Mouse (Mus musculus) liver, embryonic 12.5 days (tissue): ENCODE data around the gene Inf2. TPM values are rescaled to one million over a fixed set of nuclear protein-coding genes. Genes with fewer than 3 reads are reported as not detected.

Experiments
- ATAC-seq: fragments of 200-750 bp; cut with Nextera tagmentation; 2 replicates; pipeline ENCODE4 v1.8.0; 2017; ENCODE audit warnings: moderate number of reproducible peaks, mild to moderate bottlenecking, moderate library complexity
- H3K27ac ChIP-seq: fragments of 300-500 bp; sonication (generic); 2 replicates; pipeline ENCODE4 v1.5.1; 2016; ENCODE audit warnings: mild to moderate bottlenecking
- H3K27me3 ChIP-seq: fragments of 300-500 bp; sonication (generic); replicated peaks from 2 replicates; pipeline ENCODE4 v1.6.1; 2016; ENCODE audit warnings: mild to moderate bottlenecking, moderate library complexity
- H3K36me3 ChIP-seq: fragments of 300-500 bp; sonication (generic); 2 replicates; pipeline ENCODE4 v1.6.1; 2016; ENCODE audit warnings: mild to moderate bottlenecking, moderate library complexity
- H3K4me1 ChIP-seq: fragments of 300-500 bp; sonication (generic); 2 replicates; pipeline ENCODE4 v1.6.1; 2016
- H3K4me2 ChIP-seq: fragments of 300-500 bp; sonication (generic); 2 replicates; pipeline ENCODE4 v1.6.1; 2016; ENCODE audit warnings: mild to moderate bottlenecking, moderate library complexity
- H3K4me3 ChIP-seq: fragments of 300-500 bp; sonication (generic); 2 replicates; pipeline ENCODE4 v1.5.1; 2016; ENCODE audit warnings: mild to moderate bottlenecking, moderate library complexity
- H3K9ac ChIP-seq: fragments of 300-500 bp; sonication (generic); 2 replicates; pipeline ENCODE4 v1.6.1; 2016; ENCODE audit warnings: mild to moderate bottlenecking, moderate library complexity
- H3K9me3 ChIP-seq: fragments of 300-500 bp; sonication (generic); replicated peaks from 2 replicates; pipeline ENCODE4 v1.6.1; 2016; ENCODE audit warnings: mild to moderate bottlenecking, moderate library complexity
- WGBS: fragments of 180-500 bp; shearing (Covaris S2); methylation state at CpG from one replicate; pipeline ENCODE4 v1.1.7; 2016; ENCODE audit not compliant: insufficient replicate concordance; 5-methylcytosine and 5-hydroxymethylcytosine counted together
- polyA plus RNA-seq: library from polyadenylated mRNA; unstranded; fragments of >200 nt; fragmentation: Nextera tagmentation; extraction: Ambion mirVana; gene quantifications from 2 replicates; pipeline ENCODE4 v1.2.1, GENCODE M21; 2016

Gene Inf2
- polyA plus RNA-seq, 1 experiment from 2014 or later, result 2.7 TPM

DNA sequence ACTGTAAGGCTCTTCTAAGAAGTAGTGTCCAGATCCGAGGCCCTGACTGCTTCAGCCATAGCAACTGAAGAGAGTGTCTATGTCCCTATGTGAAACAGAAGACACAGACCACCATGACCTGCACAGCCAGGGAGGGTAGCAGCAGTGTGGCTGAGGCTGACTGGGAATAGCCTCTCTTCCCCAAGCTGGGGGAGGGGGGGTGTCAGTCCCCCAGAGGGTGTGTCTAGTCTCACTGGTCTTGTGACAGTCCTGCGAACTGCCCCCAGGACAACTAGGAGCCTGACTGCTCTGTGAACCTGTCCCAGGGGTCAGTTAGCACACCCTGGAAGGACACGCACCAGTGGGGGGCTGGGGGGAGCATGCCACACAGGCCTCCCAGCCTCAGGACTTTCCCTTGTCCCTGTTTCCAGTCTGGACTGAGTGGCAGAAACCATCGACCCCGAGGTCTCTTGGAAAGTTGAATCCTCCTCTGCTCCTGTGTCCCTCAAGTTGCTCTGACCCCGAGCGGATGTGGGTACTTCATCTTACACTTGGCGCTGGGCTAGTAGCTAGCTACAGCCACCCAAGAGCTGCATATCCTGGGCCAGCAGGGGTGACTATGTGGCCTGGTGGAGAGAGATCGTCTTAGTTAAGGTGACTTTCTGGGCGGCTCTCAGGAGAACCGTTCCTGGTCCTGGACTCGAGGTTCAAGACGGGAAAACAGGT, 30.5 kb downstream of the Inf2 start:
- Histone ChIP-seq H3K36me3 (0 out of 2 replicates have a peak, but pooled peaks cover 5% of the 10 kb centered on the region), H3K9ac (peak overlapping the region; percentile 65; the same call in 1 of the 2 replicates), H3K4me2 (peak overlapping the region; percentile 80), H3K4me1 (peaks cover 62% of the 10 kb centered on the region), H3K27me3 (peaks cover 51% of the 10 kb centered on the region), H3K27ac (peak overlapping the region; percentile 26), H3K4me3 (peak overlapping the region; percentile 54), H3K9me3 (no peaks in the 10 kb centered on the region)
- peak; percentile 13; the same call in 1 of the 2 replicates for ATAC-seq
- WGBS, result 14% methylated on average over 13 of the region's 13 CpGs

- 0 out of 2 replicates have a peak, but pooled peaks cover 3% of the 10 kb centered on the region for H3K36me3 ChIP-seq
- peak within 1 kb of the TSS; percentile 26 for H3K27ac ChIP-seq
- H3K9me3 ChIP-seq, result no peaks in the 10 kb centered on the region
- under 1% methylated on average over 54 of the region's 56 CpGs for WGBS
- H3K4me1 ChIP-seq, result peaks cover 64% of the 10 kb centered on the region
- ATAC-seq, result peak; percentile 46
- peak within 1 kb of the TSS; percentile 80 for H3K4me2 ChIP-seq
- H3K9ac ChIP-seq, result peak within 1 kb of the TSS; percentile 65
- peak within 1 kb of the TSS; percentile 54 for H3K4me3 ChIP-seq
- peaks cover 51% of the 10 kb centered on the region for H3K27me3 ChIP-seq
These were observed 31.2 kb downstream of the Inf2 start, which contains the start of gene Adssl1 for GRCm38 (mm10) chr12:112619686-112620353. Gene Adssl1 (plus strand): TSS chr12:112620045.

DNA sequence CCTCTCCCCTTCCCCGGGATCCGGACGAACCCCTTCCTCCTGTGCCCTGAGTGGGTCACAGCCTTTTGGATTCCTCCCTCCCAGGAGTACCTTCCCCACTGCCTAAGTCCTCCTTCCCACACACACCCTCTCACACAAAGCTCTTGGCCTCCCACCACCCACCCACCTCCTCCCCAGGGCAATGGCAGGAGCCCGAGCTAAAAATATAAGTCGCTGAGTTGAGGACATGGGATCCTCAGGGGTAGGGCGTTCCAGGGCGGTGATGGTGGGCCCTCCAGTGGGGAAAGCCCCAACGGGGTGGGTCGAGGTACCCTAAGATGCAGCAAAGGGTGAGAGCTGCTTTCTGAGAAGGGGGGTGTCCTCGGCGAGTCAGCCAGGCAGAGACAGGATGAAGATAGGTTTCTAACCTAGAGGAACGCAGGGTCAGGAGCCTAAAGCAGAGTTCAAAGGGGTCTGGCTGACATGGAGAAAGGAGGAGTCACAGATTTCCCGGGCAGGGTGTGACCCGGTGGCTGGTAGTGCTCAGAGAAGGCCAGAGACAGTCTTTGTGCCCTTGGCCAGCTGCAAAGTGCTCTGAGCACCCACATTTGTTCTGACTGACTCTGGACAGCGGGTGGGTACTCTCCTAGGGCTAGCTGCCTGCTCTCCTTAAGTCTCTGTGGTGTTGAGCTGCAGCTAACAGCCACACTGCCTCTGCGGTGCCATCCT, 31.9 kb downstream of the Inf2 start:
- Histone ChIP-seq H3K4me3 (peak overlapping the region; percentile 54), H3K9me3 (no peaks in the 10 kb centered on the region), H3K4me1 (peaks cover 64% of the 10 kb centered on the region), H3K27me3 (peaks cover 51% of the 10 kb centered on the region), H3K9ac (peak overlapping the region; percentile 65), H3K4me2 (peak overlapping the region; percentile 80), H3K36me3 (no peaks in the 10 kb centered on the region), H3K27ac (no peak overlapping the region)
- ATAC-seq, result no peak
- 12% methylated on average over 16 of the region's 16 CpGs for WGBS

DNA sequence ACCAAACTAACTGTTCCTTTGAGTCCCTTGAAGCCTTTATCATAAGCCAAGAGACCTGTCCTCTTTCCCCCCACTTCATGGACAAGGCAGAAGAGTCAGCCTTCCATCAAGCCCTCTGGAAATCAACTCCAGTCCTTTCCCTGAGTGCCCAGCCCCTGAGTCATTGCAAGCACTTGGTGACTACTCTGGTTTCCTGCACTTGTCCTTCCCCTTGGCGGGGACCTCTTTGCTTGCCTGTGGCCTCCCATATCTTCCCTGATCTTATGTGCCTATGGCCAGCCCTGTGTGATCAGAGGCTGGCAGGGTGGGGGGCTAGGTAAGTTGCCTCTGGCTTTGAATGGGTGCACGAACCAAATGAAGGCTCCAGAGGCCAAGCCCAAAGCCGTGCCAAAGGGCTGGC, 33.3 kb downstream of the Inf2 start:
- no peak for ATAC-seq
- Histone ChIP-seq H3K27ac (no peak overlapping the region), H3K36me3 (no peaks in the 10 kb centered on the region), H3K9me3 (no peaks in the 10 kb centered on the region), H3K4me2 (no peak overlapping the region), H3K27me3 (peaks cover 51% of the 10 kb centered on the region), H3K4me3 (no peak overlapping the region), H3K4me1 (peaks cover 78% of the 10 kb centered on the region), H3K9ac (no peak overlapping the region)
- WGBS, result 45% methylated on average over 3 of the region's 3 CpGs

- peak; percentile 67 for ATAC-seq
- H3K4me1 ChIP-seq, result peaks cover 72% of the 10 kb centered on the region
These were observed 35.2 kb downstream of the Inf2 start for GRCm38 (mm10) chr12:112623742-112624141.

DNA sequence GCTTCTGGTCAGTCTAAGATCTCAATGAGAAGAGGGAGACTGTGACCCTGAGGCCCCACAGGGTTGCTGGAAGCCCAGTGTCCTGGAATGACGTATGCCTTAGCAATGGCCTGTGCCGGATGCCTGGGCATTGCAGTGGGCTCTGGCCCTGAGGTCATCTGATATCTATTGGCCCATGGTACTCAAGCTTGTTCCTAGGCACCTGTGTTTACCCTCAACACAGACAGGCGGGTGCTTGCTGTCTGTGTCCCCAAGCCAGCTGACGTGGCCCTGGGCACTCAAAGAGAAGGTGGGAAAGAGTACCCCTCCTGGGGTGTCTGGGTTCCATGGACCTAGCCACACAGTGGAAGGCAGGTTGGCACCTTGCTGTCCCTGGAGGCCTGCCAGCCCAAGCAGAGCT, 37.1 kb downstream of the Inf2 start:
- WGBS, result 70% methylated on average over 4 of the region's 4 CpGs
- Histone ChIP-seq H3K27me3 (peaks cover 26% of the 10 kb centered on the region), H3K36me3 (no peaks in the 10 kb centered on the region), H3K27ac (no peak overlapping the region), H3K4me1 (peaks cover 71% of the 10 kb centered on the region), H3K9me3 (no peaks in the 10 kb centered on the region), H3K9ac (no peak overlapping the region), H3K4me2 (no peak overlapping the region), H3K4me3 (no peak overlapping the region)
- no peak for ATAC-seq

More at GRCm38 (mm10) chr12:112623742-112624141, 35.2 kb downstream of the Inf2 start:
- H3K4me3 ChIP-seq, result no peak overlapping the region
- H3K27ac ChIP-seq, result no peak overlapping the region
- H3K4me2 ChIP-seq, result peak overlapping the region; percentile 5; the same call in 1 of the 2 replicates
- no peaks in the 10 kb centered on the region for H3K36me3 ChIP-seq
- WGBS, result 7% methylated on average over 2 of the region's 2 CpGs
- H3K9me3 ChIP-seq, result no peaks in the 10 kb centered on the region
- no peak overlapping the region for H3K9ac ChIP-seq
- peaks cover 45% of the 10 kb centered on the region for H3K27me3 ChIP-seq

GRCm38 (mm10) chr12:112626455-112626854, 37.9 kb downstream of the Inf2 start:
- H3K4me3 ChIP-seq, result no peak overlapping the region
- H3K9me3 ChIP-seq, result no peaks in the 10 kb centered on the region
- WGBS, result 57% methylated on average over 6 of the region's 6 CpGs
- H3K27ac ChIP-seq, result no peak overlapping the region
- peaks cover 70% of the 10 kb centered on the region for H3K4me1 ChIP-seq
- no peak for ATAC-seq
- H3K4me2 ChIP-seq, result no peak overlapping the region
- H3K27me3 ChIP-seq, result peaks cover 18% of the 10 kb centered on the region
- H3K9ac ChIP-seq, result no peak overlapping the region
- H3K36me3 ChIP-seq, result no peaks in the 10 kb centered on the region

GRCm38 (mm10) chr12:112627097-112627881, 38.7 kb downstream of the Inf2 start:
- no peak for ATAC-seq
- no peak overlapping the region for H3K27ac ChIP-seq
- H3K9me3 ChIP-seq, result no peaks in the 10 kb centered on the region
- no peak overlapping the region for H3K4me2 ChIP-seq
- WGBS, result 54% methylated on average over 7 of the region's 7 CpGs
- no peak overlapping the region for H3K9ac ChIP-seq
- peaks cover 10% of the 10 kb centered on the region for H3K27me3 ChIP-seq
- no peak overlapping the region for H3K4me3 ChIP-seq
- peaks cover 71% of the 10 kb centered on the region for H3K4me1 ChIP-seq
- H3K36me3 ChIP-seq, result no peaks in the 10 kb centered on the region

DNA sequence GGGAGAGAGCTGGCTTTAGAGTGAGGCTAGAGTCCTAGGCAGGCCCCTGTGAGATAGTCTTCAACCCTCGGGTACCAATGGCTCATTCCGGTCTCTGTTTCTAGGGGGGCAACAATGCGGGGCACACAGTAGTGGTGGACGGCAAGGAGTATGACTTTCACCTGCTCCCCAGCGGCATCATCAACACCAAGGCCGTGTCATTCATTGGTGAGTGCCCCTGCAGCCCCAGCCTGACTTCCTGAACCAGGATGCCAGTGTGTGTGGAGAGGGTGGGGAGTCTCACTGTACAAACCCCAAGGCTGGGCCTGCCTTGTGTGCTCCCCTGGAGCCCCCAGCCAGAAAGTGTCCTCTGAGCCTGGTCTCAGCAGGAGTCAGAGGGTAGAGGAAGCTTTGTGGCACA, 39.6 kb downstream of the Inf2 start:
- H3K9me3 ChIP-seq, result no peaks in the 10 kb centered on the region
- peak overlapping the region; percentile 64 for H3K4me2 ChIP-seq
- no peak for ATAC-seq
- H3K9ac ChIP-seq, result peak overlapping the region; percentile 3; the same call in 1 of the 2 replicates
- H3K4me1 ChIP-seq, result peaks cover 76% of the 10 kb centered on the region
- H3K4me3 ChIP-seq, result no peak overlapping the region
- peak overlapping the region; percentile 70 for H3K27ac ChIP-seq
- H3K36me3 ChIP-seq, result no peaks in the 10 kb centered on the region
- WGBS, result 69% methylated on average over 6 of the region's 6 CpGs
- 0 out of 2 replicates have a peak, but pooled peaks cover 1% of the 10 kb centered on the region for H3K27me3 ChIP-seq

DNA sequence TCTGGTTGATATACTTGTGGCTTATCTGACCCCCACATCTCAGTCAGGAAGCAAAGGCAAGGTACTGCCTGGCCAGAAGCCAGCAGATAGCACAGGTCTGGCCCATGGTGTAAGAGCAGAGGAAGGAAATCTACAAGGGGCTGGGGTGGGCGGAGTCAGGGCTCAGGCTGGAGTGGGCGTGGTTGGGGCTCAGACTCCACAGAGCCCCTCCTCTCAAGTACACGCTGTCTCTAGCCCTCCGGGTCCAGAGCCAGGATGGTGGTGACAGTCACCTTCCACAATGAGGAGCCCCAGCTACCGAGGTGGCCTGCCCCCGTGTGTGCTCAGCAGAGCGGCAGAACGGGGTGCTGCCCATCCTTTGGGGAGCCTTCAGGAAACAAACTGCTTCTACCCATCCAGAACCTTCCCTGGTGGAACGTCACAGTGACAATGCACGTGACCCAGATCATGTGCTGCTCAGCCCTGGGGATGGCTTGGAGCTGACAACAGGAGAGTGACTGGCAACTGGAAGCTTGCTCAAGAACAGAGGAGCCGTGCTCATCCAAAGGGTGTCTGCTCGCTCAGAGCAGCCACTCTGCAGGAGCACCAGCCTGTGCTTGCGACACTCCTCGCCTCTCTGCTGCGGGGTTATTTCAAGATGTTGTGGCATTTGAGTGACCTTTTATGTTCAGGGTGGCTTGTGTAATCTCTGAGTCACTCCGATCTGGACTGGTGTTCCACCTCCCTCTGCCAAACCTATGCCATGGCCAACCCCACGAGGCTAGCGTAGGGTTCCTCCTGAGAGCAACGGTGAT, 40.5 kb downstream of the Inf2 start:
- Histone ChIP-seq H3K27ac (peak overlapping the region; percentile 70), H3K4me2 (peak overlapping the region; percentile 64), H3K36me3 (no peaks in the 10 kb centered on the region), H3K4me1 (peaks cover 76% of the 10 kb centered on the region), H3K4me3 (peak overlapping the region; percentile 33), H3K9ac (peak overlapping the region; percentile 18; the same call in 1 of the 2 replicates), H3K9me3 (no peaks in the 10 kb centered on the region), H3K27me3 (no peaks in the 10 kb centered on the region)
- 11% methylated on average over 19 of the region's 19 CpGs for WGBS
- peak; percentile 75 for ATAC-seq

DNA sequence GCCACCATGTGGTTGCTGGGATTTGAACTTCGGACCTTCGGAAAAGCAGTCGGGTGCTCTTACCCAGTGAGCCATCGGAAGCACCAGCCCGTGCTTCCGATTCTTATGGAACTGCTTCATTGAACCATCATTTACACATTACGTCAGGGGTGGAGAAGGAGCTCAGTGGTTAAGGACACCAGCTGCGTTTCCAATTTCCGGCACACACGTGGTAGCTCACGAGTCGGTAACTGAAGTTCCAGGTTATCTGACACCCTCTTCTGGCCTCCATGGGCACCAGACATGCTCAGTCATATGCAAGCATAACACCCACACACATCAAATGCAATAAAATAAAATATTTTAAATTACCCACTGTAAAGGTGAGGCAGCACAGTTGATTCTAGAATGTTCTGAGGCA, 41.4 kb downstream of the Inf2 start:
- ATAC-seq, result no peak
- Histone ChIP-seq H3K27me3 (no peaks in the 10 kb centered on the region), H3K27ac (no peak overlapping the region), H3K4me2 (no peak overlapping the region), H3K9me3 (no peaks in the 10 kb centered on the region), H3K36me3 (no peaks in the 10 kb centered on the region), H3K9ac (no peak overlapping the region), H3K4me1 (peaks cover 80% of the 10 kb centered on the region), H3K4me3 (no peak overlapping the region)
- WGBS, result 84% methylated on average over 12 of the region's 12 CpGs
